Mouse (Mus musculus) forebrain, embryonic 16.5 days (tissue): Measurements from ENCODE around the gene Wdfy3. TPM values are rescaled to one million over a fixed set of nuclear protein-coding genes. Genes with fewer than 3 reads are reported as not detected.
"Not testable (repeated sequence)": the region's sequence is repeated elsewhere in the genome, so short reads cannot be mapped to it uniquely, and the experiment has no call there.

Experiments
- ATAC-seq: fragments of 200-750 bp; cut with Nextera tagmentation; 2 replicates; pipeline ENCODE4 v1.8.0; 2017; ENCODE audit warnings: mild to moderate bottlenecking, moderate library complexity
- H3K27ac ChIP-seq: fragments of 300-500 bp; sonication (generic); 2 replicates; pipeline ENCODE4 v1.5.1; 2014; ENCODE audit warnings: low read length, control low read depth
- H3K27me3 ChIP-seq: fragments of 300-500 bp; sonication (generic); replicated peaks from 2 replicates; pipeline ENCODE4 v1.6.1; 2014; ENCODE audit warnings: low read length; ENCODE audit not compliant: control insufficient read depth, insufficient read depth
- H3K36me3 ChIP-seq: fragments of 300-500 bp; sonication (generic); 2 replicates; pipeline ENCODE4 v1.6.1; 2014; ENCODE audit not compliant: control insufficient read depth, insufficient read depth
- H3K4me1 ChIP-seq: fragments of 300-500 bp; sonication (generic); replicated peaks from 2 replicates; pipeline ENCODE4 v1.6.1; 2014; ENCODE audit warnings: low read length; ENCODE audit not compliant: control insufficient read depth, insufficient read depth
- H3K4me2 ChIP-seq: fragments of 300-500 bp; sonication (generic); 2 replicates; pipeline ENCODE4 v1.6.1; 2014; ENCODE audit warnings: mild to moderate bottlenecking, low read length, control low read depth
- H3K4me3 ChIP-seq: fragments of 300-500 bp; sonication (generic); replicated peaks from 2 replicates; pipeline ENCODE4 v1.5.1; 2014; ENCODE audit warnings: mild to moderate bottlenecking, low read length, control low read depth
- H3K9ac ChIP-seq: fragments of 300-500 bp; sonication (generic); replicated peaks from 2 replicates; pipeline ENCODE4 v1.6.1; 2014; ENCODE audit warnings: low read depth, low read length, control low read depth
- H3K9me3 ChIP-seq: fragments of 300-500 bp; sonication (generic); 2 replicates; pipeline ENCODE4 v1.6.1; 2016; ENCODE audit warnings: low read length; ENCODE audit not compliant: control insufficient read depth
- WGBS: fragments of 180-500 bp; shearing (Covaris S2); extraction: QIAGEN DNeasy Blood & Tissue Kit; methylation state at CpG from one replicate; pipeline ENCODE4 v1.1.7; 2014; 5-methylcytosine and 5-hydroxymethylcytosine counted together
- polyA plus RNA-seq: library from polyadenylated mRNA; unstranded; fragments of >200 nt; fragmentation: Nextera tagmentation; extraction: Ambion mirVana; gene quantifications from 2 replicates; pipeline ENCODE4 v1.2.1, GENCODE M21; 2015

Wdfy3 gene
- polyA plus RNA-seq, 1 experiment from 2014 or later = 28.0 TPM

GRCm38 (mm10) chr5:101919559-101919958 is 150.2 kb downstream of the Wdfy3 start:
- ATAC-seq = no peak
- 89% methylated on average over 5 of the region's 5 CpGs for WGBS

GRCm38 (mm10) chr5:101909468-101909867 is 160.3 kb downstream of the Wdfy3 start:
- no peaks in the 10 kb centered on the region for H3K27me3 ChIP-seq
- H3K27ac ChIP-seq = no peak overlapping the region
- H3K4me3 ChIP-seq = no peak overlapping the region
- H3K36me3 ChIP-seq = peaks cover 44% of the 10 kb centered on the region
- no peaks in the 10 kb centered on the region for H3K9me3 ChIP-seq
- no peak overlapping the region for H3K9ac ChIP-seq
- H3K4me1 ChIP-seq = no peaks in the 10 kb centered on the region
- 99% methylated on average over 10 of the region's 10 CpGs for WGBS
- no peak for ATAC-seq
- no peak overlapping the region for H3K4me2 ChIP-seq

More at GRCm38 (mm10) chr5:101919559-101919958, 150.2 kb downstream of the Wdfy3 start:
- H3K36me3 ChIP-seq = peaks cover 37% of the 10 kb centered on the region
- no peaks in the 10 kb centered on the region for H3K27me3 ChIP-seq
- H3K4me2 ChIP-seq = no peak overlapping the region
- H3K4me3 ChIP-seq = no peak overlapping the region
- no peak overlapping the region for H3K27ac ChIP-seq
- H3K9ac ChIP-seq = no peak overlapping the region
- no peaks in the 10 kb centered on the region for H3K4me1 ChIP-seq
- H3K9me3 ChIP-seq = no peaks in the 10 kb centered on the region

DNA sequence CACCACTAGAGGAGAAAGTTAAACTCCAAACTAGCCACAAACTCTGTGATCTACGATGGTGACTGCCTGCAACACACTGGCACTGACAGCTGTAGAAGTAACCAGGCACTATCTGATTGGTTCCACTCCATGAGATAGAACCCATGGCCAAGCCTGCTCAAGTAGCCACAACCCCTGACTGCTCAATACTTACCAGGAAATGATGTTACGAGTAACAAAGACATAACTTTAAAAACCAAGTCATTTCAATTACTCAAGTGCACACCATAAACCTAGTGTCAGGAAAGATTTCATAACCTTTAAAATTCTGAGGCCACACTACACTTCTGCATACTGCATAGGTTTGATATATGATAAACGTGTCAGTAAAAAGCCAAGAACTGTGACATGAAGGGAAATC is 164.1 kb downstream of the Wdfy3 start:
- WGBS = 96% methylated on average over 3 of the region's 3 CpGs
- no peak overlapping the region for H3K4me3 ChIP-seq
- no peaks in the 10 kb centered on the region for H3K4me1 ChIP-seq
- peaks cover 49% of the 10 kb centered on the region for H3K36me3 ChIP-seq
- H3K9me3 ChIP-seq = no peaks in the 10 kb centered on the region
- no peak overlapping the region for H3K4me2 ChIP-seq
- no peaks in the 10 kb centered on the region for H3K27me3 ChIP-seq
- H3K9ac ChIP-seq = no peak overlapping the region
- ATAC-seq = no peak
- H3K27ac ChIP-seq = no peak overlapping the region

GRCm38 (mm10) chr5:101904841-101905240 is 164.9 kb downstream of the Wdfy3 start:
- not testable (repeated sequence) for H3K9me3 ChIP-seq, H3K27ac ChIP-seq, H3K9ac ChIP-seq, H3K4me1 ChIP-seq, H3K27me3 ChIP-seq, H3K4me3 ChIP-seq, H3K4me2 ChIP-seq, ATAC-seq
- 90% methylated on average over 3 of the region's 4 CpGs for WGBS
- H3K36me3 ChIP-seq = peaks cover 43% of the 10 kb centered on the region

GRCm38 (mm10) chr5:101902686-101903085 is 167.0 kb downstream of the Wdfy3 start:
- Histone ChIP-seq H3K4me1 (no peaks in the 10 kb centered on the region), H3K27ac (no peak overlapping the region), H3K36me3 (peaks cover 38% of the 10 kb centered on the region), H3K9me3 (no peaks in the 10 kb centered on the region), H3K4me2 (no peak overlapping the region), H3K4me3 (no peak overlapping the region), H3K27me3 (no peaks in the 10 kb centered on the region), H3K9ac (no peak overlapping the region)
- ATAC-seq = no peak
- WGBS = 85% methylated on average over 1 of the region's 1 CpGs

GRCm38 (mm10) chr5:101899981-101900380 is 169.7 kb downstream of the Wdfy3 start:
- Histone ChIP-seq H3K27ac (no peak overlapping the region), H3K4me3 (no peak overlapping the region), H3K9me3 (no peaks in the 10 kb centered on the region), H3K9ac (no peak overlapping the region), H3K4me1 (no peaks in the 10 kb centered on the region), H3K27me3 (no peaks in the 10 kb centered on the region), H3K36me3 (peaks cover 39% of the 10 kb centered on the region), H3K4me2 (no peak overlapping the region)
- WGBS = 97% methylated on average over 15 of the region's 15 CpGs
- ATAC-seq = no peak

DNA sequence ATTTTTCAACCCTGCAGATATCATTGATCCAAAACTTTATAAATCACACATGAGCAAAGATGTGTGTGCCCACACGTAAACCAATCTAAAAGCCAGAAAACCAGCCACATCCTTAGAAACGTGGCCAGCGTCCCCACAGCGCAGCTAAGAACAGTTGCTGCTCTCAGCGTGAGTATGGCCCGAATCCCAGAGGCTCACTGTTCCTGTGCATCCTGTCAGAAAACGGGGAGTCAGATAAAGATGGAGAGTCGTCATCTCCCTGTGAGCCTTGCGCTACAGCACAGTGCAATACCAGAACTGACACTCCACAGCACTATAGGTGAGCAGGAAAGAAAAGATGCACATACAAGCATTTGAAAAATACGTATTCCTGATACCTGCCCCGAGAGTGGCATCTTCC is 172.9 kb downstream of the Wdfy3 start:
- peaks cover 44% of the 10 kb centered on the region for H3K36me3 ChIP-seq
- WGBS = 89% methylated on average over 11 of the region's 11 CpGs
- H3K9ac ChIP-seq = no peak overlapping the region
- no peaks in the 10 kb centered on the region for H3K27me3 ChIP-seq
- no peak overlapping the region for H3K4me3 ChIP-seq
- ATAC-seq = no peak
- no peak overlapping the region for H3K4me2 ChIP-seq
- H3K4me1 ChIP-seq = no peaks in the 10 kb centered on the region
- H3K9me3 ChIP-seq = no peaks in the 10 kb centered on the region
- no peak overlapping the region for H3K27ac ChIP-seq

GRCm38 (mm10) chr5:101895717-101896645 is 173.7 kb downstream of the Wdfy3 start:
- Histone ChIP-seq H3K27me3 (no peaks in the 10 kb centered on the region), H3K36me3 (peaks cover 42% of the 10 kb centered on the region), H3K9me3 (no peaks in the 10 kb centered on the region), H3K4me1 (no peaks in the 10 kb centered on the region), H3K9ac (no peak overlapping the region), H3K4me3 (no peak overlapping the region), H3K27ac (no peak overlapping the region), H3K4me2 (no peak overlapping the region)
- 94% methylated on average over 18 of the region's 18 CpGs for WGBS
- ATAC-seq = no peak

DNA sequence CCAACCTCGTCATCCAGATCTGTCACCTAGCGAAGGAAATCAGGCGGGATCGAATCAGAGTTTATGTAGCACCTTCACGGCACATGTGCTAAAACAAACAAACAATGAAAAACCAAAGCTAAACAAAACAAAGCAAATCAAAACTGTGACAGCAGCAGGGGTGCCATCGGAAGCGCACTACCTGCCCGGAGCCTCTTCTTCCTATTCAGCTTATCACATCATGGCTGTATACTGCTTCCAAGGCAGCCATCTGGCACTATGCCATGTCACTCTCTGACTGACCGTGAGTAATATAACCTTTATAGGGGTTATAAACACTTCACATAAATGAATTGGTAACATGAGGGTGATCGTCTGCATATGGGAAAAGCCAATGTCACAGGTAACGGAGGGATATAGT is 174.6 kb downstream of the Wdfy3 start:
- Histone ChIP-seq H3K4me3 (no peak overlapping the region), H3K27ac (no peak overlapping the region), H3K4me1 (no peaks in the 10 kb centered on the region), H3K27me3 (no peaks in the 10 kb centered on the region), H3K4me2 (no peak overlapping the region), H3K36me3 (peaks cover 50% of the 10 kb centered on the region), H3K9ac (no peak overlapping the region), H3K9me3 (no peaks in the 10 kb centered on the region)
- ATAC-seq = no peak
- 89% methylated on average over 11 of the region's 11 CpGs for WGBS
